Mouse (Mus musculus): ENCODE measurements around the gene Cd247.

Cd247 gene

DNA sequence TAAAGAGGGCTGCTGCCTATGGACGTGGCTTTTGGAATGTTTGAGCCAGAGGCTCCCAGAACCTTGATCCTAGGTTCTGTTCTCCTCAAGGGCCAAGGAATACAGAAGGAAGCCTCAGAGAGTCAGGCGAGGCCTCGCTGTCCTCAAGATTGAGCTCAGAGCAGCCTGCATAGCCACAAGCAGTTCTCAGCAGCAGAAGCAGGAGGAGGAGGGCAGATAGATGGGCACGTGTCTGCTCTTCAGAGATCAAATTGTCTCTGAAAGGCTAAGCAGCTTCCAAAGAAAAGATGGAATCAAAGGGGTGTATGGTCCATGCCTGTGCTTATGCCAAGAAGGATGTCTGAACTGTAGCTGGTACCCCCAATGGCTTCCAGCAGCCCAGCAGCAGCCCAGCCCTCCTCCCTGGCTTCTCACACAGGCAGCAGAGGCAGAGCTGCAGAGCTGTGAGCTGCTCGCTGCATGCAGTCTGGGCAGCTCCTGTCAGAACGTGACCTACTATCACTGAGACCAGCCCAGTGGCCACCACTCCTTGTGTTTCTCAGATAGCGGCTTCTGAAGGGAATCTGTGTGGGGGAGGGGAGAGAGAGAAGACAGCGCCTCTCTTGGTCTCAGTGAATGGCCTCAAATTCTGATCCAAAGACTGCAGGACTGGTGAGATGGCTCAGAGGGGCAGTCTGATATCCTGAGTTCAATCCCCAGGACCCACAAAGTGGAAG lies 29.8 kb downstream of the Cd247 start:
- DNase-seq (ENCODE audit: low spot score), result peak; percentile 44

- DNase-seq (ENCODE audit: low spot score), result no peak
Measured at GRCm38 (mm10) chr1:165819147-165819546, 30.7 kb downstream of the Cd247 start.

DNA sequence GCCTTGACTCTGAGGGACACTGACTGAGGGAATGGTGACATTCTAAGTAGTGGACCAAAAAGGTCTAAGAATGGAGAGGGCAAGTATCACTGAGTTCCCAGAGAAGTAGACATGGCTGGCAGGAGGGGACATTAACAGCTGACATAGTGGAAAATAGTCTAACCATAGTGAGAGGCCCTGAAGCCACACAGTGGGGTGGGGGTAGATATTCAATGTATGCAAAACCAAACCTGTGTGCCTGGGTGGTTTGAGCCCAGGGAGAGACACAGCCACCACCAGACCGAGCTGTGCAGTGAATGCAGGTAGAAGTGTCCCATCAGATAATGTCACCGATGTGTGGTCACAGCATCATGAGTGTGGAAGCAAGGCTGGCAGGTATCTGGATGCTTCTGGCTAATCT lies 33.5 kb downstream of the Cd247 start:
- no peak for DNase-seq (ENCODE audit: low spot score)

- DNase-seq (ENCODE audit: low spot score), result no peak
Measured at GRCm38 (mm10) chr1:165828173-165828572, 39.7 kb downstream of the Cd247 start.

GRCm38 (mm10) chr1:165828615-165829014 lies 40.1 kb downstream of the Cd247 start:
- no peak for DNase-seq (ENCODE audit: low spot score)

- DNase-seq (ENCODE audit: low spot score), result no peak
Measured at GRCm38 (mm10) chr1:165829890-165830289, 41.4 kb downstream of the Cd247 start.

- no peak for DNase-seq (ENCODE audit: low spot score)
Measured at GRCm38 (mm10) chr1:165833244-165833643, 44.8 kb downstream of the Cd247 start.

DNA sequence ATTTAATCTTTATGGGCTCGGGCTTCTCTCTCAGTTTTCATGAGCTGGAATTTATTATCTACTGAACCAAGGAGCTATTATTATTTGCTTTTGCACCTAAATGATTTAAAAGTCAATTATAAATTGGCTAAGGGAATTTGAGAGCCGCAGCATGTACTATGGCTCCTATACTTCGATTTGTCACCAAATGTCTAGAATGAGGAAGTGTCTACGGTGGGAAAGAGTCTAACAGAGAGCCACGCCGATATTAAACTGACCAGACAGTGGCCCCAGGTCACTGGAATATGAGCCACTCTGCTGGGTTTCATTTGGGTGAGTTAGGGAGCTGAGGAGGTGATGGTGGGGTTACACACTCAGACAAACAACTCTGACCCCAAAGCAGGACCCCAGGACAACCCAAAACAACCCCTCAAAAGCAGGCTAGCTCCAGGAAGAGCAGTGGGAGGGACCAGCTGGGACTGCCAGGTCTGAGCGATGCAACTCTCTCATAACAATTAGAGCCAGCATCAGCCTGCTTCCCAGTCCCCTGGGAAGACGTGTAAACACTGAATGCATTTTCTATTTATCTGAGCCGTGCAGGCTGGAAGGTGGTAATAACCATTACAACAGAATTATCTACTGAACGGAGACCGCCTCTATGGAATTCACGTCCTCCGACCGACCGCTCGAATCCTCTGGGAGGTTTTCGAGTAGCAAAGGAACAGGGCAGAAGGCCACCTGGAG lies 45.6 kb downstream of the Cd247 start:
- no peak for DNase-seq (ENCODE audit: low spot score)

DNA sequence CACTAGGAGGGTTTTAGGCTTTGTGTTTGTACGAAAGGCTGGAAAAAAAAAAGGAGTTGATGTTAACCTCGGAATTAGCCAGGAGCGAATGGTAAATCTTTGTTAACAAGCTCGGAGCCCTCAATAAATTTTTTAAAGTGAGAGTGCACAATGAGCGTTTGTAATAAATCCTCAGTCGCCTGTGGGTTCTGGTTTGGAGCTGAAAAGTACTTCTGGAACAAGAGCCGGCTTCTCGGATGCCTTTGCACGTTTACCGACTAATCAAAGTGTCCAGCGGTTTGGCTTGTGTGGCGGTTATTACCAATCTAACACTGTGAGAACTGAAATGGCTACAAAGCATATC lies 46.1 kb downstream of the Cd247 start:
- DNase-seq (ENCODE audit: low spot score), result no peak

GRCm38 (mm10) chr1:165836461-165836860 lies 48.0 kb downstream of the Cd247 start:
- no peak for DNase-seq (ENCODE audit: low spot score)

GRCm38 (mm10) chr1:165837546-165837945 lies 49.1 kb downstream of the Cd247 start:
- no peak for DNase-seq (ENCODE audit: low spot score)

GRCm38 (mm10) chr1:165839201-165839600 lies 50.7 kb downstream of the Cd247 start:
- no peak for DNase-seq (ENCODE audit: low spot score)

- no peak for DNase-seq (ENCODE audit: low spot score)
Measured at GRCm38 (mm10) chr1:165840548-165841230, 52.2 kb downstream of the Cd247 start.

DNA sequence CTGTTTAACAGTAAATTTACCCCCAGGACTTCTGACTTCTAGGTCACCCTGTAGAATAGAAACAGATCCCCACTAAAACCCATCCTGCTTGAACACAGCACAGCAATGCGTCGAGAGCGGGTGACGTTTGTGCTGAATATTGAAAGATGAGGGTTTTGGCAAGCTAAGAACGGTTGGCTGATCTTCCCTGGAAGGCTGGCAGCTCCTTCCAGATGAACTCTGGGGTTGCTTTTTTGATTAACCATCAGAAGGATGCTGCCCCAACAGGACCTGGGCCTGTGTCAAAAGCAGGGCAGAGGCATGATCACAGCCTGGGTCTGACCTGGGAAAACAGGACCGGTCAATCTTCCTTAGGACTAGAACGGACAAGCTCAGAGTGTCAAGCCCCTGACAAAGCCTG lies 53.7 kb downstream of the Cd247 start:
- no peak for DNase-seq (ENCODE audit: low spot score)

DNA sequence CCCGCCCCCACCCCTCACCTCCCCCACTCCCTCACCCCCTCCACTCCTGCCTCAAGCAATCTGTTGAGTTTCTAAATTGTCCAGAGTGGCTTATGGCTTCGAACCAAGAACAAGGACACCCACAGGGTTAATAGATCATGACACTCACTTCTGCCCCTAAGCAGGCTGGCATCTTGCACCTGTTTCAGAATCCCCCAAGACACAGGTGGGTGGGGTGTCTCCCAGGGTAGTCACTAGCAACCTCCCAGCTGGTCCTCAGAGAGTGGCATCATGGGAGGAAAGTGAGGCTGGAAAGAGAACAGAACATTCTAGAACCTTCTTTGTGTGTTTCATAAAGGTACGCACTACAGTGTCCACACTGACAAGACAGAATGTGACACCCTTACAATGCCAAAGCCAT lies 55.1 kb downstream of the Cd247 start:
- no peak for DNase-seq (ENCODE audit: low spot score)

DNA sequence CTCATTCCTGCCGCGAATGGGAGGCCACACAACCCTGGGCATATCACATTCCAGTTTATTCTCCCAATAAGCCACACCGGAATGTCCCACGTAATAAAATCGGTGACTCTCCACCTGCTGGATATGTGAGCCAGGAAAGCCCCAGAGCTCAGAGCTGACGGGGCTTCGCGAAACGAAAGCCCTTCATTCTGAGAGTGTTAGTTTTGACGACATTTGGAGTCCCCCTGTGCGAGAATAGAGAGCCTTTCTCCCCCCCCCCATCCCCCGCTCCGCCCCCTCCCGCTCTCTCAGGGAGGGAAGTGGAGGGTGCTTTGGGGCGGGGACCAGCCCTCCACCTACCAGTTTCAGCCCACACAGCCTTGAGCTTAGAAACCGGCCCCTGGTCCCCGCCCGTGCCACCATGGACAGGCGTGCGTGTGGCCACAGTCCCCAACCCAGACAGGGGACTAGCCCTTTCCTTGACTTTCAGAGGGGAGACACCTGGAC lies 56.0 kb downstream of the Cd247 start:
- DNase-seq (ENCODE audit: low spot score), result no peak

DNA sequence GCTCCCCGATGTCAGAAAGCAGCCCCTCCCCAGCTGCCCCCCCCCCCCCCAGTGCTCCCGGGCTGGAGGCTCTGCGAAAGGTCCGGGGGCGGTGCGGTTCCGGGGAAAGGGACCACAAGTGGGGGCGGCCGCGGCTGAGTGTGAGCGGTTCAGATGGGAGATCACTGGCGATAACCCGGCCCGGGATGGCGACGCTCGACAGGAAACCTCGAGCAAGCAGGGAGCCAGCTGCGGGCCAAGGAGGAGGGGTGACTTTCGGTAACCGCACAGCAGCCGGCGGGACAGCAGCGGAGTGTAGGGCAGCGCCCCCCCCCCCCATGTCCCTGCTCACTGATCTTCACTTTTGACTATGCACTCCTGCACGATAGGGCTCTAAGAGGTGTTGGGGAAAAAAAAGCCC lies 56.5 kb downstream of the Cd247 start:
- no peak for DNase-seq (ENCODE audit: low spot score)

- DNase-seq (ENCODE audit: low spot score), result peak; percentile 10
Measured at GRCm38 (mm10) chr1:165845366-165845765, 56.9 kb downstream of the Cd247 start.

DNA sequence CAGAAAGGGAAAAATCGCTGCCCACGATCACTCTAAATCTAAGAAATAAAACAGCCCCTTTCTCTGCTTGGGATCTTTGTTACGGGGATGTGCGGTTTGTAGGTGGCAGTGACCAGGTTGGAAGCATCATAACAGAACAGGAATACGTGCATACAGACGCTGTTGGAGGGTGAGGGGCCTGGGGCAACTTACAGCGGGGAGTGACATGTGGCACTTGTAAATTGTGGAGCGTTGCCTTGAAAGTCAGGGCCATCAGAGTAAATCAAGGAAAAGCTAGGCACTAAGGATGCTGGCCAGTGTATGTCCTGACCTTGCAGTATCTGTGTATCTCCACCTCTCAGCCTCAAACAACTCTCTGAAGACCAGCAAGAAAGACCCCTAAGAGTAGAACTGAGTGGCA lies 59.9 kb downstream of the Cd247 start:
- DNase-seq (ENCODE audit: low spot score), result no peak

- no peak for DNase-seq (ENCODE audit: low spot score)
Measured at GRCm38 (mm10) chr1:165848881-165849280, 60.4 kb downstream of the Cd247 start.

GRCm38 (mm10) chr1:165849458-165850445 lies 61.3 kb downstream of the Cd247 start:
- no peak for DNase-seq (ENCODE audit: low spot score)

- DNase-seq (ENCODE audit: low spot score), result no peak
Measured at GRCm38 (mm10) chr1:165852131-165852530, 63.6 kb downstream of the Cd247 start.

Measured in spleen, adult 12 weeks (tissue).